Mouse (Mus musculus): Measurements from ENCODE around the gene Olfr433. TPM values are rescaled to one million over a fixed set of nuclear protein-coding genes. Genes with fewer than 3 reads are reported as not detected.
"Not testable (repeated sequence)": the region's sequence is repeated elsewhere in the genome, so short reads cannot be mapped to it uniquely, and the experiment has no call there.

The Olfr433 gene
- polyA plus RNA-seq, 1 experiment from 2014 or later: not detected

- WGBS: 58% methylated on average over 3 of the region's 3 CpGs
- H3K36me3 ChIP-seq (ENCODE audit: control insufficient read depth, insufficient read depth): no peaks in the 10 kb centered on the region
- H3K9me3 ChIP-seq (ENCODE audit: control insufficient read depth): no peaks in the 10 kb centered on the region
- no peak for TF ChIP-seq CTCF (IDR thresholded peaks at IDR 0.05; ENCODE audit: low read depth)
- H3K4me1 ChIP-seq (replicated peaks; ENCODE audit: control insufficient read depth, insufficient read depth, low read length): no peaks in the 10 kb centered on the region
- no peak overlapping the region for H3K4me2 ChIP-seq (replicated peaks; ENCODE audit: low read depth)
- H3K27ac ChIP-seq (ENCODE audit: low read depth, low read length): no peak overlapping the region
- no peak overlapping the region for H3K9ac ChIP-seq (ENCODE audit: low read depth, low read length)
- no peak for ATAC-seq
- H3K27me3 ChIP-seq (replicated peaks; ENCODE audit: control insufficient read depth, insufficient read depth, low read length): no peaks in the 10 kb centered on the region
- H3K4me3 ChIP-seq (ENCODE audit: low read depth, low read length): no peak overlapping the region
Observed at GRCm38 (mm10) chr1:174038480-174038879, 2.0 kb upstream of the Olfr433 start.

GRCm38 (mm10) chr1:174042091-174042884 lies 1.8 kb downstream of the Olfr433 start:
- not testable (repeated sequence) for H3K27ac ChIP-seq (ENCODE audit: low read depth, low read length); H3K36me3 ChIP-seq (ENCODE audit: control insufficient read depth, insufficient read depth); H3K9me3 ChIP-seq (ENCODE audit: control insufficient read depth); H3K4me2 ChIP-seq (replicated peaks; ENCODE audit: low read depth); H3K4me3 ChIP-seq (ENCODE audit: low read depth, low read length); H3K27me3 ChIP-seq (replicated peaks; ENCODE audit: control insufficient read depth, insufficient read depth, low read length); H3K9ac ChIP-seq (ENCODE audit: low read depth, low read length); H3K4me1 ChIP-seq (replicated peaks; ENCODE audit: control insufficient read depth, insufficient read depth, low read length); ATAC-seq
- 91% methylated on average over 12 of the region's 12 CpGs for WGBS

DNA sequence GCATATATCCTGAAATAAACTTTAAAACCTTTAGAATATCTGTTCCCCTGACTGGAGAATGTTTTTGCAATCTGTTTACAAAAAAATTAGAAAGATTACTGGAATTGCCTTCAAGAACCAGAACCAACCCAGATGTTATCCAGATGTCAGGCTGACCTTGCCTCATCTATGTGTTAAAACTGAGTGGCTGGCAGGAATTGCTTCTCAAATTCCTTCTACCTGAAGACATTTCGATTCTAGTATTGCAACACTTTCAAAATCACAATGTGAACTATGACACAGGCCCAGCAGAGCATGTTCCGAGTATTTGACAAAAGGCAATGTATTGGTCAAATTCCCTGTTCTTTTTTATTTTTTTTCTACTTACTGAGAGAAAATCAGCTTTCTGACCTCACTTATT lies 3.9 kb downstream of the Olfr433 start:
- Histone ChIP-seq H3K27ac (ENCODE audit: low read depth, low read length) (no peak overlapping the region), H3K4me3 (ENCODE audit: low read depth, low read length) (no peak overlapping the region), H3K4me1 (replicated peaks; ENCODE audit: control insufficient read depth, insufficient read depth, low read length) (no peaks in the 10 kb centered on the region), H3K9me3 (ENCODE audit: control insufficient read depth) (no peaks in the 10 kb centered on the region), H3K4me2 (replicated peaks; ENCODE audit: low read depth) (no peak overlapping the region), H3K36me3 (ENCODE audit: control insufficient read depth, insufficient read depth) (no peaks in the 10 kb centered on the region), H3K9ac (ENCODE audit: low read depth, low read length) (no peak overlapping the region), H3K27me3 (replicated peaks; ENCODE audit: control insufficient read depth, insufficient read depth, low read length) (no peaks in the 10 kb centered on the region)
- no peak for ATAC-seq
- 69% methylated on average over 2 of the region's 2 CpGs for WGBS
- TF ChIP-seq CTCF (IDR thresholded peaks at IDR 0.05; ENCODE audit: low read depth): no peak

DNA sequence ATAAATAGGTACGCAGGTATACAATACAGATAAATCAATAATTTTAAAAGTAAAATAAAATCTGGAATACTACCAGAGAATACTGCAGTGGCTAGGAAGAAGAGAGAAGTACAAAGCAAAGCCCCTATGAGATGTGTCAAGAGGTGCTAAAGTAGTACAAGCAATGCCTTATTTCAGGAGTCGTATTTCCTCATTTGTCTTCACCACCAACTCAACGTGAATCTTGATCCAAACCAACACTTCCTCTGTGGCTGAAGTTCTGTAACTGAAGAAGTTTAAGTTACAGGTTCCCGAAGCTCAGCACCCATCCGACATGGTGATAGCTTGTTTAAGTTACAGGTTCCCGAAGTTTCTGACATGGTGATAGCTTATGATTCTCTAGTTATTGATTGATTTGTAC lies 7.7 kb downstream of the Olfr433 start:
- not testable (repeated sequence) for H3K9me3 ChIP-seq (ENCODE audit: control insufficient read depth); H3K27ac ChIP-seq (ENCODE audit: low read depth, low read length); H3K9ac ChIP-seq (ENCODE audit: low read depth, low read length); H3K4me3 ChIP-seq (ENCODE audit: low read depth, low read length); H3K4me2 ChIP-seq (replicated peaks; ENCODE audit: low read depth); ATAC-seq; H3K4me1 ChIP-seq (replicated peaks; ENCODE audit: control insufficient read depth, insufficient read depth, low read length); H3K36me3 ChIP-seq (ENCODE audit: control insufficient read depth, insufficient read depth); H3K27me3 ChIP-seq (replicated peaks; ENCODE audit: control insufficient read depth, insufficient read depth, low read length)
- WGBS: 76% methylated on average over 6 of the region's 6 CpGs

- 54% methylated on average over 2 of the region's 2 CpGs for WGBS
- Histone ChIP-seq H3K9ac (ENCODE audit: low read depth, low read length) (no peak within 1 kb of the TSS), H3K4me2 (replicated peaks; ENCODE audit: low read depth) (no peak within 1 kb of the TSS), H3K4me1 (replicated peaks; ENCODE audit: control insufficient read depth, insufficient read depth, low read length) (no peaks in the 10 kb centered on the region), H3K27ac (ENCODE audit: low read depth, low read length) (no peak within 1 kb of the TSS), H3K36me3 (ENCODE audit: control insufficient read depth, insufficient read depth) (no peaks in the 10 kb centered on the region), H3K9me3 (ENCODE audit: control insufficient read depth) (no peaks in the 10 kb centered on the region), H3K27me3 (replicated peaks; ENCODE audit: control insufficient read depth, insufficient read depth, low read length) (no peaks in the 10 kb centered on the region), H3K4me3 (ENCODE audit: low read depth, low read length) (no peak within 1 kb of the TSS)
- TF ChIP-seq CTCF (IDR thresholded peaks at IDR 0.05; ENCODE audit: low read depth): no peak
- no peak for ATAC-seq
Observed at GRCm38 (mm10) chr1:174048893-174049292, 8.4 kb downstream of the Olfr433 start, which contains the start of gene Olfr432. Olfr432 (plus strand) TSS chr1:174049205.

- 66% methylated on average over 4 of the region's 4 CpGs for WGBS
- not testable (repeated sequence) for H3K4me2 ChIP-seq (replicated peaks; ENCODE audit: low read depth); H3K9ac ChIP-seq (ENCODE audit: low read depth, low read length); H3K27ac ChIP-seq (ENCODE audit: low read depth, low read length); H3K4me1 ChIP-seq (replicated peaks; ENCODE audit: control insufficient read depth, insufficient read depth, low read length); ATAC-seq; H3K27me3 ChIP-seq (replicated peaks; ENCODE audit: control insufficient read depth, insufficient read depth, low read length); H3K36me3 ChIP-seq (ENCODE audit: control insufficient read depth, insufficient read depth); H3K4me3 ChIP-seq (ENCODE audit: low read depth, low read length); H3K9me3 ChIP-seq (ENCODE audit: control insufficient read depth)
Observed at GRCm38 (mm10) chr1:174049357-174049756, 8.9 kb downstream of the Olfr433 start.

DNA sequence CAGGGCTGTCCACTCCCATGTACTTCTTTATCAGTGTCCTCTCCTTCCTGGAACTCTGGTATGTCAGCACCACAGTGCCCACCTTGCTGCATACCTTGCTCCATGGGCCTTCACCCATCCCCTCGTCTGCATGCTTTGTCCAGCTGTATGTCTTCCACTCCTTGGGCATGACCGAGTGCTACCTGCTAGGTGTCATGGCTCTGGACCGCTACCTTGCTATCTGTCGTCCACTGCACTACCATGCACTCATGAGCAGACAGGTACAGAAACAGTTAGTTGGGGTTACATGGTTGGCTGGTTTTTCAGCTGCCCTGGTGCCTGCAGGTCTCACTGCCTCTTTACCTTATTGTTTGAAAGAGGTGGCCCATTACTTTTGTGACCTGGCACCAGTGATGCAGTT lies 10.0 kb downstream of the Olfr433 start:
- no peaks in the 10 kb centered on the region for H3K27me3 ChIP-seq (replicated peaks; ENCODE audit: control insufficient read depth, insufficient read depth, low read length)
- H3K4me1 ChIP-seq (replicated peaks; ENCODE audit: control insufficient read depth, insufficient read depth, low read length): no peaks in the 10 kb centered on the region
- no peaks in the 10 kb centered on the region for H3K36me3 ChIP-seq (ENCODE audit: control insufficient read depth, insufficient read depth)
- WGBS: 88% methylated on average over 4 of the region's 4 CpGs
- H3K27ac ChIP-seq (ENCODE audit: low read depth, low read length): no peak overlapping the region
- no peak for TF ChIP-seq CTCF (IDR thresholded peaks at IDR 0.05; ENCODE audit: low read depth)
- no peak overlapping the region for H3K4me3 ChIP-seq (ENCODE audit: low read depth, low read length)
- H3K4me2 ChIP-seq (replicated peaks; ENCODE audit: low read depth): no peak overlapping the region
- H3K9ac ChIP-seq (ENCODE audit: low read depth, low read length): no peak overlapping the region
- ATAC-seq: no peak
- no peaks in the 10 kb centered on the region for H3K9me3 ChIP-seq (ENCODE audit: control insufficient read depth)
